Mouse (Mus musculus) heart, postnatal 0 days (tissue): ENCODE data around the gene Boc.

Experiments
- CTCF ChIP-seq: IDR thresholded peaks from 2 replicates; pipeline ENCODE4 v1.5.1; 2016; ENCODE audit warnings: antibody characterized with exemption, control low read depth, low read depth
- EP300 ChIP-seq: IDR thresholded peaks from 2 replicates; pipeline ENCODE4 v1.6.1; 2016; ENCODE audit warnings: antibody characterized with exemption, low read depth

- TF ChIP-seq CTCF (no peak), EP300 (no peak)
Observed at GRCm38 (mm10) chr16:44485691-44486090, 73.0 kb downstream of the Boc start.
